Mouse (Mus musculus): ENCODE results near the gene Aacs. TPM values are rescaled to one million over a fixed set of nuclear protein-coding genes. Genes with fewer than 3 reads are reported as not detected.
A peak's percentile ranks its signal among the peaks of the same experiment; 100 is the strongest.

The Aacs gene
- polyA plus RNA-seq, 1 experiment from 2014 or later: 41.4 TPM

GRCm38 (mm10) chr5:125483712-125484611 lies 8.3 kb downstream of the Aacs start:
- WGBS: 76% methylated on average over 5 of the region's 6 CpGs
- ATAC-seq (ENCODE audit: low FRiP score, low TSS enrichment): no peak

DNA sequence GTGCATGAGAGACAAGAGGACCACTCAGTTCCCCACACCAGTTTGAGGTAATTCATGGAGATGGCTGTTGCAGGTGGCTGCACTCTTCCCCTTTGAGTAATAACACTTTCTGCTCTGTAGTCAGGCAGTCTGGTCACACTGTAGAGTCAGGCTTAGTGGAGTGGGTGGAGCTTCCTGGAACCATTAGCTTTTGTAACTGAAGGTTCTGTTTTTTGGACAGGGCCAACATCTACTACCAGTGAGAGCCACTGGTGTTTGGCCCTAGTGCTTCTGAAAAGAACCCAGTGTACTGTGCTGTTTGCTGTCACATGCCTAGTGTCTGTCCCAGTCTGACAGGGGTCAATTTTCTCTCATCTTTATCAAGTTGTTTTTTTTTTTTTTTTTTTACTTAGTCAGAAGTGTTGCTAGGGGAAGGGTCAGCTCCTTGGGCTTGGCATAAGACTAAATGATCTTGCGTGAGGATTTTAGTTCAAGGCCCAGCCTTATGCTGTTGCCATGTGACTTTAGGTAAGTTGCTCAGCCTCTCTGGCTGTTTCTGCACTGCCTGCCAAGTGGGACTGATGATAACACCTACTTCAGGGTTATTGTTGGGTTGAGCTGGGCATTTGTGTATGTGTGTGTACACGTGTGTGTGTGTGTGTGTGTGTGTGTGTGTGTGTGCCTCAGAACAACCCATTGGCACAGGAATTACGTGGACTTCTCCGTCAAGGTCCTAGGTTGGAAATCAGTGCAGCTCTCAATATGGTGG lies 9.6 kb downstream of the Aacs start:
- 83% methylated on average over 4 of the region's 4 CpGs for WGBS
- H3K4me3 ChIP-seq (ENCODE audit: low read depth, low read length): no peak overlapping the region
- no peaks in the 10 kb centered on the region for H3K4me1 ChIP-seq (replicated peaks; ENCODE audit: control insufficient read depth, insufficient read depth)
- ATAC-seq (ENCODE audit: low FRiP score, low TSS enrichment) (no peak), DNase-seq (ENCODE audit: low spot score) (no peak)
- H3K27ac ChIP-seq (replicated peaks): no peak overlapping the region
- no peaks in the 10 kb centered on the region for H3K9me3 ChIP-seq (ENCODE audit: control insufficient read depth, low read length)
- no peaks in the 10 kb centered on the region for H3K27me3 ChIP-seq (ENCODE audit: control insufficient read depth, insufficient read depth, low read length)
- no peak overlapping the region for H3K4me2 ChIP-seq (replicated peaks; ENCODE audit: low read depth)
- H3K36me3 ChIP-seq (ENCODE audit: control insufficient read depth, insufficient read depth, low read length): peaks cover 4% of the 10 kb centered on the region; the same call in 1 of the 2 replicates
- TF ChIP-seq CTCF (IDR thresholded peaks at IDR 0.05; ENCODE audit: low read depth) (no peak), EP300 (optimal IDR thresholded peaks at IDR 0.05) (no peak)
- no peak overlapping the region for H3K9ac ChIP-seq (ENCODE audit: low read length)

More at GRCm38 (mm10) chr5:125483712-125484611, 8.3 kb downstream of the Aacs start:
- TF ChIP-seq EP300 (optimal IDR thresholded peaks at IDR 0.05): no peak
- no peak for TF ChIP-seq CTCF (IDR thresholded peaks at IDR 0.05; ENCODE audit: low read depth)
- no peaks in the 10 kb centered on the region for H3K4me1 ChIP-seq (replicated peaks; ENCODE audit: control insufficient read depth, insufficient read depth)
- DNase-seq (ENCODE audit: low spot score): no peak
- H3K9ac ChIP-seq (ENCODE audit: low read length): no peak overlapping the region
- H3K27me3 ChIP-seq (ENCODE audit: control insufficient read depth, insufficient read depth, low read length): no peaks in the 10 kb centered on the region
- H3K27ac ChIP-seq (replicated peaks): no peak overlapping the region
- H3K36me3 ChIP-seq (ENCODE audit: control insufficient read depth, insufficient read depth, low read length): no peaks in the 10 kb centered on the region; the same call in 1 of the 2 replicates
- no peak overlapping the region for H3K4me2 ChIP-seq (replicated peaks; ENCODE audit: low read depth)
- no peaks in the 10 kb centered on the region for H3K9me3 ChIP-seq (ENCODE audit: control insufficient read depth, low read length)
- H3K4me3 ChIP-seq (ENCODE audit: low read depth, low read length): no peak overlapping the region

DNA sequence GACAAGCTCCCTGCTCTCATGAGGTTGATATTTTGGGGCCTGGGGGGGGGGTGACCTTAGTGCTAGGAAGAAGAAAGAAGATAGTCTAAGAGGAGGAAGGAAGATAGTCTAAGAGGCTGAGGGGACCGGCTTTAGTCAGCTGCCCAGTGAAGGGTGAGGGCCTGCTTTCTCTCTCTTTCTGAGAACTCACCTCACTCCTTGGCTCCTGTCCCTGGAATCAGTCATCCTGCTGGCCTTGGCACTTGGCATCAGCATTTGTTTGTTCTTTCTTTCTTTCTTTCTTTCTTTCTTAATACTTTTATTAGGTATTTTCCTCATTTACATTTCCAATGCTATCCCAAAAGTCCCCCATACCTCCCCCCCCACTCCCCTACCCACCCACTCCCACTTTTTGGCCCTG lies 10.5 kb downstream of the Aacs start:
- Histone ChIP-seq H3K9ac (ENCODE audit: low read length) (no peak overlapping the region), H3K9me3 (ENCODE audit: control insufficient read depth, low read length) (no peaks in the 10 kb centered on the region), H3K27me3 (ENCODE audit: control insufficient read depth, insufficient read depth, low read length) (no peaks in the 10 kb centered on the region), H3K36me3 (ENCODE audit: control insufficient read depth, insufficient read depth, low read length) (peaks cover 7% of the 10 kb centered on the region; the same call in 1 of the 2 replicates), H3K27ac (replicated peaks) (no peak overlapping the region), H3K4me2 (replicated peaks; ENCODE audit: low read depth) (no peak overlapping the region), H3K4me1 (replicated peaks; ENCODE audit: control insufficient read depth, insufficient read depth) (no peaks in the 10 kb centered on the region), H3K4me3 (ENCODE audit: low read depth, low read length) (no peak overlapping the region)
- no peak for DNase-seq (ENCODE audit: low spot score)
- TF ChIP-seq EP300 (optimal IDR thresholded peaks at IDR 0.05) (no peak), CTCF (IDR thresholded peaks at IDR 0.05; ENCODE audit: low read depth) (no peak)
- 75% methylated on average over 1 of the region's 1 CpGs for WGBS
- ATAC-seq (ENCODE audit: low FRiP score, low TSS enrichment): no peak

DNA sequence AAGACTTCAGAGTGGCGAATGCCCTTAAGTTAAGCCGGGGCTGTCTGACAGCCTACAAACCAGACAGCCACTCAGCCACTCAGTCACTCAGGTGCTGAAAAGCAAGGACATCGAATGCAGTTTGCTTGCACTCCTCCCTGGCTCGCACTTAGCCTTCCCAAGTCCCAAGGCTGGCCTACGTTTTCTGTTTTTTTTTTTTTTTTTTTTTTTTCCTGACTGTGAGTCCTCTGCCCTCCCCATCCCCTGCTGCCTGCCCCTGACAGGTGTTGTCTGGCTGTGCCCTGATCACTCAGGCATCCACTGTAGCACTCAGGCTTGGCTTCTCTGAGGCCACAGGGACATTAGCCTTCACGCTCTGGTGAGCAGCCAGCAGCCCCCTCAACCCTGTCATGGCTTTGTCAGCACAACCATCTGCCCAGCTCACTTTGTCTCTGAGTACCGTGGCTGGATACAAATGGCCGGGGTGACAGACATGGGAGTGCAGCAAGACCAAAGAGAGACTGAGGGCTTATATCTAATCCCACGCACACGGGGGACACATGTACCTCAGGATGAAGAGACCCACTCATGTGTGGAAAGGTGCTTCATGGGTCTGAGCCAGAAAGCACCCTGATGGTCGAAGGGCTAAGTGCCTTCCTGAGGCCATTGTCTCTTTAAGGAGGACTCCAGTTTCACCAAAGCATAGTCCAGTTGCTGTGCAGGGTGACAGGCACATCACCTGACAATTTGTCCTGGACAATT lies 11.9 kb downstream of the Aacs start:
- Histone ChIP-seq H3K4me3 (ENCODE audit: low read depth, low read length) (no peak overlapping the region), H3K9ac (ENCODE audit: low read length) (no peak overlapping the region), H3K27ac (replicated peaks) (no peak overlapping the region), H3K4me1 (replicated peaks; ENCODE audit: control insufficient read depth, insufficient read depth) (no peaks in the 10 kb centered on the region), H3K27me3 (ENCODE audit: control insufficient read depth, insufficient read depth, low read length) (no peaks in the 10 kb centered on the region), H3K4me2 (replicated peaks; ENCODE audit: low read depth) (no peak overlapping the region), H3K9me3 (ENCODE audit: control insufficient read depth, low read length) (no peaks in the 10 kb centered on the region), H3K36me3 (ENCODE audit: control insufficient read depth, insufficient read depth, low read length) (peaks cover 7% of the 10 kb centered on the region; the same call in 1 of the 2 replicates)
- DNase-seq (ENCODE audit: low spot score) (no peak), ATAC-seq (ENCODE audit: low FRiP score, low TSS enrichment) (no peak)
- WGBS: 83% methylated on average over 11 of the region's 11 CpGs
- TF ChIP-seq CTCF (IDR thresholded peaks at IDR 0.05; ENCODE audit: low read depth): no peak
- TF ChIP-seq EP300 (optimal IDR thresholded peaks at IDR 0.05): no peak

DNA sequence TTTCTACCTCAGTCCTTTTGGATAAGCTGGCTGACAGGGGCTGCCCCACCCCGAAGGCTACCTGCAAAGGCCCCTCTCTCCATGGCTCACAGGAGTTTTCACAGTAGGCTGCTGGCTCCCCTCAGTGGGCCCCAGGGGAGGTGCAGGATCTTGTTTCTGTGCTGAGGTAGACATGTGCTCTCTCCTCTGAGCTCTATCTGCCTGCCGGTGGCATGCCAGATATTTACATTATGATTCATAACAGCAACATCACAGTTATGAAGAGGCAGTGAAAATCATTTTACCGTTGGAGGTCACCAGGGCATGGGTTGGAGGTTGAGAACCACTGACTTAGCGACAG lies 12.5 kb downstream of the Aacs start:
- Histone ChIP-seq H3K9ac (ENCODE audit: low read length) (no peak overlapping the region), H3K27ac (replicated peaks) (no peak overlapping the region), H3K27me3 (ENCODE audit: control insufficient read depth, insufficient read depth, low read length) (no peaks in the 10 kb centered on the region), H3K4me1 (replicated peaks; ENCODE audit: control insufficient read depth, insufficient read depth) (no peaks in the 10 kb centered on the region), H3K4me2 (replicated peaks; ENCODE audit: low read depth) (no peak overlapping the region), H3K36me3 (ENCODE audit: control insufficient read depth, insufficient read depth, low read length) (peaks cover 7% of the 10 kb centered on the region; the same call in 1 of the 2 replicates), H3K4me3 (ENCODE audit: low read depth, low read length) (no peak overlapping the region), H3K9me3 (ENCODE audit: control insufficient read depth, low read length) (no peaks in the 10 kb centered on the region)
- 41% methylated on average over 4 of the region's 4 CpGs for WGBS
- peak; percentile 46; the same call in 1 of the 2 replicates for ATAC-seq (ENCODE audit: low FRiP score, low TSS enrichment)
- peak; percentile 41 for DNase-seq (ENCODE audit: low spot score)
- TF ChIP-seq CTCF (IDR thresholded peaks at IDR 0.05; ENCODE audit: low read depth) (peak; percentile 69), EP300 (optimal IDR thresholded peaks at IDR 0.05) (no peak)
